ENCODE assay signal across 8 mouse cellular contexts in the genomic region with DNA sequence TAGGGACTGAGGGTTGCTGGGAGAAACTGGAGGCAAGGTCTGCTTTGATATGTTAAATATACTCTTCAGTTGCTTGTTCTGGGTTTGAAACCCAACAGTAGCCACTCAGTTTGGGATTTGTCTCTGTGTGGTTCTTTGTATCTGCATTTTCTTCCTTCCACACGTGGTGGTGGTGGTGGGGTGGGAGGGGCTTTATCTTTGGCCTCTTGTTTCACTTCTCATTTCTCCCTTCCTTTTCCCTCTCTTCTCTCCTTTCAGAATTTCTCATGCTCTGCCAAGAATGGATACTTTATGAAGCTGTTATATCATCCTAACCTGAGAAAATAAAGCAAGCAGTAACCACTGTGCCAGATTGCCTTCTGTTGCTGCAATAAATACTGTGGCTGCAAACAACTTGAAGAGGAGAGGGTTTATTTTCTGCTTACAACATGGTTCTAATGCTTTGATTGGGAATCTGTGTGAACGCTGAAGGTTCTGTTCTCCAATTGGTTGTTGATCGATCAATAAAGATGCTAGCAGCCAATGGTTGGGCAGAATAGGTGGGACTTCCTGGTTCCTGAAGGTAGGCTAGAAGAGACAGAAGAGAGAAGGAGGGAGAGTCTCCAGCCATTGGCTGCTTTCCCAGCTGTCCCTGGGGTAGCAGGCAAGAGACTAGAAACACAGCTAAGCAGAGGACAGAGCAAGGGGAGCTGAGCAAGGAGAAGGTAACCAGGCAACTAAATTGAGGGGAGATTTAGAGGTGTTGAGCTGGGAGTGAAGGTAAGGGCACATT.
DNase-seq lines count a peak whose midpoint lies in the region; ATAC-seq lines count a peak whose summit lies in the region.

No protein-coding gene starts in this region.

- ATAC-seq in frontal cortex, adult (ENCODE audit: low TSS enrichment), result peak; percentile 56; the same call in 1 of the 2 replicates

- no peak for DNase-seq in frontal cortex, postnatal 36 days (ENCODE audit: low spot score in 2 of 2)
- peak; percentile 97 for DNase-seq in 416B (ENCODE audit: low read depth)
- peak; percentile 30 to 65 for DNase-seq in adrenal gland, postnatal 36 days
- peak; percentile 44 to 61 for DNase-seq in heart, adult 9 months (ENCODE audit: low spot score in 2 of 2)
- peak; percentile 58 to 68 for DNase-seq in lung, adult 18-20 months
- peak; percentile 29 to 52 for DNase-seq in spleen, postnatal 10 days (ENCODE audit: low spot score in 2 of 2)
- DNase-seq in urinary bladder, postnatal 10 days (ENCODE audit: low spot score), result no peak

Comparison
In these comparisons a context has a peak if more than half of its experiments do, and no peak if none do; other contexts are left out.
1. DNase-seq: peak in 416B (single experiment), adrenal gland, postnatal 36 days (2 of 2), heart, adult 9 months (2 of 2), lung, adult 18-20 months (2 of 2) and spleen, postnatal 10 days (2 of 2); none in frontal cortex, postnatal 36 days (0 of 2) and urinary bladder, postnatal 10 days (single experiment).